Mouse (Mus musculus) lung, postnatal 14 days (tissue): ENCODE data around the gene Agtrap.
"Not testable (repeated sequence)": the region's sequence is repeated elsewhere in the genome, so short reads cannot be mapped to it uniquely, and the experiment has no call there.

Experiments used
- DNase-seq: peaks from one replicate; pipeline ENCODE4 v3.0.0; 2021

Gene Agtrap

DNA sequence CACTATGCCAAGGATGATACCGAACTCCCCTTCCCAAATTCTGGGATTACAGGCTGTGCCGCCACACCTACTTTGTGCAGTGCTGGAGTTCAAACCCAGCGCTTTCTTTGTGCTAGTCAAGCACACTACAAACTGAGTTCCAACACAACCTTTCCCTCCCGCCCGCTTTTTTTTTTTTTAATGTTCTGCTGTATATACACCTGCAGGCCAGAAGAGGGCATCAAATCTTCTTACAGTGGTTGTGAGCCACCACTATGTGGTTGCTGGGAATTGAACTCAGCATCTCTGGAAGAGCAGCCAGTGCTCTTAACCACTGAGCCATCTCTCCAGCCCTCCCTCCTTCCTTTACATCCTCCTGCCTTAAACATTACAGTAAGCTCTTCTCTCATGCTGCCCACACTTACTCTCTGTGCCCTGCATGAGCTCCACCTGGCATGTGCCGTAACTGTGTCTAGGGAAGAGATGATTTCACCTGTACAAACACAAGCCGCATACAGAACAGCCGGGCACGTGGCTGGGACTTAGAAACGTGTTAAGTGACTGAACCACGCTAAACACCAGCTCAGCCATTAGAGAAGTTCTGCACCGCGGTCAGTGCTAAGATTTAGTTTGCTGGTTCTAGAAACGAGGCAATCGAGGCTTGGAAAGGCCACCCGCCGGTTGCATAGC lies 13.2 kb downstream of the Agtrap start:
- DNase-seq = no peak

- DNase-seq = no peak
These were observed 16.3 kb downstream of the Agtrap start for GRCm38 (mm10) chr4:148071508-148071907.

DNA sequence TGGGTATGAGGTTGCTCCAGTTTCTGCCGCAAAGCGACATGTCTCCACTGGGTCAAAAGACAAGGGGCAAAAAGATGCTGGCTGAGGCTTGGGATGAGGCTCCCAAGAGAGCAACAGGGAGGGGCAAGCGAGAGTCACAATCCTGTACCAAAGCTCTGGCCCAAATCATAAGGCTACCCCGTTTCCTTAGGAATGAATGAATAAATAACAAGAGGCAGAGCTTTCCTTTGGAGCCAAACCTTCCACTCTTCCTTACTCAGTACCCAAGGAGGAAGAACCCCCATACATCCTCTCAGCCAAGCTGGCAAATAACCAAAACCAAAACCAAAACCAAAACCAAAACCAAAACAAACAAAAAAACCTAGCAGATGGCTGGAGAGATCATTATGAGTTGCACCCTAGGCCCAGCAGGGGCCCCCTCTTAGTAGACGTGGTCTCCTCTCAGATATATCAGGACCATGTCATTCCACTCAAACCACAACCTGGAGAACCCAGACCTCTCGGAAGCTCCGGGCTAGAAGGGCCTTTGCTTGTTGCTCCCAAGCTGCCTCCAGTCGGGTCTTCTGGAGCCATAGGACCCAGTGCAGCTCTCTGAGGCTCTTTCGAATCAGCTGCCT lies 18.1 kb downstream of the Agtrap start:
- DNase-seq = no peak

DNA sequence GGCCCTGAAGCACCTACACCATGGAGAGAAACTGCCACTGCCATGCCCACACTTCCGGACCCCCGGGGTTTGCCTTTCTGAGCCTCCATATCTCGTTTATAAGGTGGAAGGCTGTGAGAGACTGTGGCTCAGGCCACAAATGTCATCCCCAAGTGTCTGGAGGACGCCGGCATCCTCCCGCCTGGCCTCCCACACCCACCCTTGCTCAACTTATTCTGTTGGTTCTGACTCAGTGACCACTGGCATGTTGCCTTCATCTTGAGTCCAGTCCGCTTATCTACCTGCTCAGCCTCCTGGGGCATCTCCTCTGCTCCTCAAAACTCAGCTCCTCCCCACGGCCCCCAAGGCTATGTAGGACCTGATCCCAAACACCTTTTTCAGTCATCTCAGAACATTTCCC lies 20.5 kb downstream of the Agtrap start:
- no peak for DNase-seq

DNA sequence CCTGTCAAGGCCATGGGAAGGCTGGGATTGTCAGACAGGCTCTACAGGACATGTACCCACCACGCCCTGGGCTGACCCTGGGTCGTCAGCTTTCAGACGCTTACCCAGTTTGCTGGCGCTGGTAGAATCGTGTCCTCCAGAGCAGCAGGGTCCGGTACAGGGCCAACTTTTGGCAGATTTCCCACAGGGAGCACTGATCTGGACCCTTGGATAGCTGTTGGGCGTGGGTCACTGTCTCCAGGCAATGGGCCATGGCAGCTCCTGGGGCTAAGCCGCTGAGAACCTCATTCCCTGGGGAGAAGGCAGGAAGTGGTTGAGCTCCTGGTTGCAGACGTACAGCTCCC lies 21.5 kb downstream of the Agtrap start:
- no peak for DNase-seq

- no peak for DNase-seq
These were observed 22.0 kb downstream of the Agtrap start for GRCm38 (mm10) chr4:148065702-148066400.

GRCm38 (mm10) chr4:148061086-148061480 lies 26.7 kb downstream of the Agtrap start:
- DNase-seq = no peak

- DNase-seq = peak; percentile 60
These were observed 27.4 kb downstream of the Agtrap start for GRCm38 (mm10) chr4:148060120-148061085.

DNA sequence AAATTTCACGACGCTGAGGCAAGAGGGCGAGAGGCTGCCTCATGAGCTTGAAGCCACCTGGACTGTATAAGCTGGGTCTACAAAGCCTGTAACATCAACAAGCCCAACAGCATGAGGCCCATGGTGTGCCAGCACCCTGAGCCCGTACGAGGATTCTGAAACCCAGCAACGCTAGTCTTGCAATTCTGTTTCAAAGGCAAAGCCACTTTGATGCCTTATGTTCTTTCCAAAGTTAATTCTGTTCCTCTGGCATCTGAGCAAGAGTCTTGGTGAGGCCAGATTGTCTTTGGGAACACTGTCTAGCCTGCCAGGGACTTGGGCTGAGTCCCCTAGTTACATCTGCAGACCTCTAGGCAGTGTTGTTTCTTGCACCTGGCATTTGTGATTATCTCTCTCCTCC lies 28.8 kb downstream of the Agtrap start:
- DNase-seq = no peak

- DNase-seq = no peak
These were observed 29.5 kb downstream of the Agtrap start for GRCm38 (mm10) chr4:148058218-148058819.

DNA sequence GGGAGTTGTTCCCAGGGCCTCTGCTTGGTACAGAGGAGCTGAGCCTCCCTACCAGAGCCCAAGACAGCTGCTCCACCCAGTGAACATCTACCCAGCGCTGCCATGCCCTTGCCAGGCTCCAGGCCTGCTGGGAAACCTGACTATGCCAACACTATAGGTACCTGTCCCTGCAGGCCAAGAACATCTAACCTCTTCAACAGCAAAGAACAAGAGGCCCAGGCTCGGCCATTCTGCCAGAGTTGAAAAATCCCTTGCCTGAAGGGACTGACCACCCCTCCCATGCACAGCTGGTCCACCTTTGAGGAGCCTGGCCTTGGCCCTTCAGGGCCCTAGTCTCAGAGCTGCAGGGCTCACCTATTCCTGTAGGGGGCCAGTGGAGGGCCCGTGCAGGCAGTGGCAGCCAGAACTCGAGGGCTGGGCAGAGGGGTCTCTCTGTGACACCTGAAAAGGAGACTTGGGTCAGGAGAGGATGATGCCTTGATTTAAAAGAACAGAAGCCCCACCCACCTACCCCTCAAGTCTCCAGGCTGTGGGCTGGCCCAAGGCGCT lies 30.1 kb downstream of the Agtrap start:
- no peak for DNase-seq

GRCm38 (mm10) chr4:148056801-148057200 lies 31.0 kb downstream of the Agtrap start:
- peak; percentile 11 for DNase-seq

GRCm38 (mm10) chr4:148056246-148056645 lies 31.6 kb downstream of the Agtrap start:
- DNase-seq = no peak

- DNase-seq = no peak
These were observed 32.7 kb downstream of the Agtrap start for GRCm38 (mm10) chr4:148054961-148055695.

GRCm38 (mm10) chr4:148053417-148053920 lies 34.4 kb downstream of the Agtrap start:
- DNase-seq = no peak

DNA sequence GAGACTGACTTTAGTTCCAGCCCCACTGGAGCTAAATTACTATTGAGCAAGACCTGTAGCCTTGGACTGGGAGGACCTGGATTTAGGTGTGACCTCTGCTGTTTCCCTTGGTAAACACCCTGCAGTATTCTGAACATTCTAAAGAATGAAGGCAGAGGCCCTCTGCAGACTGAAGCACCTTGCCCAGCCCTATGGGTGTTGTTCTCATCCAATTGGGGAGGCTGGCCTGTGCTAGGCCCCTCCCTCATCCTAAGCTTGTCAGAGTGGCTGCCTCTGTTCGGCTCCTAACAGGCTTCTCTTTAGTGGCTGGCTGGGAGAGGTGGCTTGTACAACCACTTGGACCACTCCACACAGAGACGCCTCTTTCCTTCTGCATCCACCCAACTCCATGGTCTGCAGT lies 34.9 kb downstream of the Agtrap start:
- DNase-seq = no peak

DNA sequence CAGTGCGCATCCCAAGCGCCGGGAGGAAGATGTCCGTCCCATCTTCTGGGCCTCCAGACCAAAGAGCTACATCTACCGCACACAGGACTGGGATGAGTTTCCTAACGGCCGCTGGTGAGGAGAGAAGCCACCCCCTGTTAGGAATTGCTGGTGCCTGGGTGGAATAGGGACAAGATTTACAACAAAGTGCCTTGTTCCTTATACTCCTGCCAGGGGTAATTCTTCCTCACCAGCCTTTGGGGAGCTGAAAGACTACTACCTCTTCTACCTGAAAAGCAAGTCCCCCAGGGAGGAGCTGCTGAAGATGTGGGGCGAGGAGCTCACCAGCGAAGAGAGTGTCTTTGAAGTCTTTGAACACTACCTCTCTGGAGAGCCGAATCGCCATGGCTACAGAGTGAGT lies 35.9 kb downstream of the Agtrap start:
- no peak for DNase-seq

GRCm38 (mm10) chr4:148051046-148051776 lies 36.6 kb downstream of the Agtrap start:
- DNase-seq = no peak

- not testable (repeated sequence) for DNase-seq
These were observed 37.4 kb downstream of the Agtrap start for GRCm38 (mm10) chr4:148050396-148050914.

DNA sequence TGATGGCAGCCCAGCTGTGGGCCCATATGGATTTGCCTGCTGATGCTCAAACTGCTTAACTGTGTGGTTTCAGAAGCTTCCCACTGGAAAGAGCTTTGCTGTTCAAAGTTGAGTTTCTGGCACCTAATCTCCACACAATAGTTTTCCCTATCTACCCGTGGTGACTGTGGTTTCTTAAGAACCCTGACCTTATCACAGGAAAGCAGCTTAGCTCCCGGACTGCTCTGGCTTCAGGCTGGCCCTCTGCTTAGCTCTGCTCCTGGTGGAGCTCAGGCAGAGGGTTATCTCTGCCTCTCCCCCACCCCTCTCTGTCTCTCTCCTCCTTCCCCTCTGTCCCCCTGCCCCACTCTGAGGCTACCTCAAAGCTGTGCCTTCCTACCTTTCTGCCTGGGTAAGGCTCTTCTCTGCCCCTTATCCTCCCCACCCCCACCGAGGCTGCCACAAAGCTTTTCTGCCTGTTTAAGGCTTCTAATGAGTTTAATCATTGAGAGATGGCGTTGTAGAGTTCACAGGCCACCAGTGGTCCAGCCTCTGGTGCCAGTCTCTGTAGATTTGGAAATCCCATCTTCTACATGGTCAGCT lies 41.3 kb downstream of the Agtrap start:
- no peak for DNase-seq
